Mouse (Mus musculus): Measurements from ENCODE around the gene Fam217b. TPM values are rescaled to one million over a fixed set of nuclear protein-coding genes. Genes with fewer than 3 reads are reported as not detected.

The Fam217b gene
- total RNA-seq (2018; cell fraction: chromatin; rRNA removed) = 1 to 10 TPM in 15 of 26 experiments, under 1 TPM in 11; 0.22 to 3.9 (median 1.1) TPM
- total RNA-seq (2018; cell fraction: cytosol; rRNA removed) = 1 to 10 TPM; 1.1 to 4.9 (median 2.6) TPM
- total RNA-seq (2018; cell fraction: nucleus; rRNA removed) = 1 to 10 TPM in 20 of 26 experiments, under 1 TPM in 6; 0.65 to 6.4 (median 1.4) TPM
- 2.4 to 6.4 TPM (median 2.8 TPM) in 3 replicates for polyA plus RNA-seq (2018)

GRCm38 (mm10) chr2:178414261-178415149 lies at the start of gene Fam217b, which contains the start of gene Ppp1r3d:
Gene Fam217b, plus strand, starts transcription at chr2:178414524.
Gene Ppp1r3d, minus strand, starts transcription at chr2:178414472.
- no peaks in the 10 kb centered on the region for H3K36me3 ChIP-seq (ENCODE audit: inconsistent target)

GRCm38 (mm10) chr2:178407053-178407815 lies 7.1 kb upstream of the Fam217b start, which contains the start of gene Sycp2:
Gene Sycp2, minus strand, starts transcription at chr2:178407685.
- no peaks in the 10 kb centered on the region for H3K79me2 ChIP-seq (ENCODE audit: inconsistent target)
- 91% methylated on average over 45 of the region's 52 CpGs for WGBS (ENCODE audit: missing documents)
- H3K27ac ChIP-seq = no peak within 1 kb of the TSS
- H3K4me3 ChIP-seq (ENCODE audit: inconsistent target) = no peak within 1 kb of the TSS
- H3K36me3 ChIP-seq (ENCODE audit: inconsistent target) = no peaks in the 10 kb centered on the region

More at GRCm38 (mm10) chr2:178414261-178415149, at the start of gene Fam217b, which contains the start of gene Ppp1r3d:
- Histone ChIP-seq H3K4me3 (ENCODE audit: inconsistent target) (peak within 1 kb of the TSS; percentile 10; the same call in 1 of the 2 replicates), H3K27ac (no peak within 1 kb of the TSS), H3K79me2 (ENCODE audit: inconsistent target) (no peaks in the 10 kb centered on the region)
- under 1% methylated on average over 69 of the region's 74 CpGs for WGBS (ENCODE audit: missing documents)

DNA sequence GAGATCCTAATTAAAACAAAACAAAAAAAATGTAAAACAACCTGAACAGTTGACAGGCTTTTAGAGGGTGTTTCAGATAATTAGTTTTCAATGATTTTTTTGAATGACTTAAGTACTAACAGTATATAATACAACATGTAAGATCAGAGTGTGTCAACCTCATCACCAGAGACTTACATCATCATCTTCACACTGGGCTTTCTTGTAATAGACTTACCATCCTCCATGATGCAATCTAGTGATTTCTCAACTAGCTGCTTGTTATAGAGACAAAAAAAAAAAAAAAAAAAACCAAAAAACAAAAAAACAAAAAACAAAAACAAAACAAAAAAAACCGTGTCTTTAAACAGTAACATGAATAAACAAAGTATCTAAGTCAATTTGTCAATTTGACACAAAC lies 5.3 kb upstream of the Fam217b start:
- no peak overlapping the region for H3K27ac ChIP-seq
- H3K4me3 ChIP-seq (ENCODE audit: inconsistent target) = no peak overlapping the region
- H3K36me3 ChIP-seq (ENCODE audit: inconsistent target) = no peaks in the 10 kb centered on the region
- WGBS (ENCODE audit: missing documents) = 20% methylated on average over 1 of the region's 1 CpGs
- no peaks in the 10 kb centered on the region for H3K79me2 ChIP-seq (ENCODE audit: inconsistent target)

DNA sequence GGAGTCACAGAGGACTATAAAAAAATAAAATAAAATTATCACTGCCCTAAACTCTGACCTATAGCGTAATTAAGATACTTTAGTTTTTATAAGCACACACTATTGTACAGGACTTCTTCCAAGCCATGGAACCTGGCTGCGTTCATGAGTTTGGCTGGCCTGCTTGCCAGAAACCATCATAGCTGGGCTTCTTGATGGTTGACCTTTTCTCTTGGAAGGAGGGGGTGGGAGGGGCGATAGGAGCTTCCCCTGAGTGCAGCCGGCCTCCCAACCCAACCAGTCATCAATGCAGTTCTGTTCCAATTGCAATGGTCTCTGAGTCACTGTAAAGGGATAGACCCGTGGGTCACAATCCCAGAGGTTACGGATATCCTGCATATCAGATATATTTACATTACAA lies 4.0 kb upstream of the Fam217b start:
- H3K36me3 ChIP-seq (ENCODE audit: inconsistent target) = no peaks in the 10 kb centered on the region
- no peak overlapping the region for H3K27ac ChIP-seq
- 89% methylated on average over 5 of the region's 6 CpGs for WGBS (ENCODE audit: missing documents)
- H3K4me3 ChIP-seq (ENCODE audit: inconsistent target) = no peak overlapping the region
- H3K79me2 ChIP-seq (ENCODE audit: inconsistent target) = no peaks in the 10 kb centered on the region

DNA sequence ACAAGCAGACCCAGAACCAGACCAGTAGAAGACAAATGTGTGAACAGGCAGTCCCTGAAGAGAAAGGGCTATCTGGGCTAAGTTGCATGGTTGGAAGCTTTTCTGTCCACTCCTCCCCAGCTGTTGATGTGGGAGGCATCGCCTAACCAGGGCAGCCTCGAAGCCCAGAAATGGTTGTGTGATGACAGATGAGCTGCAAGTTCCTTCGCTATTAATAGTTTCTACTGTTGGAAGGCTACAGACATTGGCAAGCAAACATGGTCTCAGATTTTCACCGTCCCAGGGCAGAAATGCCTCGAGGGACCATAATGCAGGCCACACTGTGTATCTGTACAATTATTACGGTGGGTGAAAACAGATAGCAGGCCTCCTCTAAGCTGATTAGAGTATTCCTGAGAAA lies 1.7 kb upstream of the Fam217b start:
- 84% methylated on average over 6 of the region's 6 CpGs for WGBS (ENCODE audit: missing documents)
- no peaks in the 10 kb centered on the region for H3K36me3 ChIP-seq (ENCODE audit: inconsistent target)
- H3K79me2 ChIP-seq (ENCODE audit: inconsistent target) = no peaks in the 10 kb centered on the region
- H3K4me3 ChIP-seq (ENCODE audit: inconsistent target) = no peak overlapping the region
- H3K27ac ChIP-seq = no peak overlapping the region

DNA sequence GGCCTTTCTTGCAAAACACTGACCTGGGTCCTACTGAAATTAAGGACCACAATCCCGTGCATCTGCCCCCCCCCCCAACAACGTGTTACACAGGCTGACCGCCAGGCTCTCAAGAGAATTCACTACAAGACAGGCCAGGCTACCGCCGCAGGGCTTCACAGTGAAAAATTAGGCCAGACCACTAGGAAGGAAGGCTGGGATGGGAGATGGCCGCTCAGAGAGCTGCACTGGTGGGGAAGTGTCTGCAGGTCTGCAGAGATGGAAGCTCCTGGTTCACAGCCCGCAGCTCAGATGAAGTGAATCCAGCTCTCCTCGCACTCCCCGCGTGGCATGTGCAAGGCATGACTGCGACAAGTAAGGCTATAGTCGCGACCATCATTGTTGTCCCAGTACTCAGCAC lies 1.2 kb upstream of the Fam217b start:
- no peak overlapping the region for H3K4me3 ChIP-seq (ENCODE audit: inconsistent target)
- 90% methylated on average over 13 of the region's 13 CpGs for WGBS (ENCODE audit: missing documents)

GRCm38 (mm10) chr2:178413481-178414260 lies 653 bp upstream of the Fam217b start:
- no peaks in the 10 kb centered on the region for H3K36me3 ChIP-seq (ENCODE audit: inconsistent target)
- no peaks in the 10 kb centered on the region for H3K79me2 ChIP-seq (ENCODE audit: inconsistent target)
- no peak overlapping the region for H3K27ac ChIP-seq
- no peak overlapping the region; the same call in 1 of the 2 replicates for H3K4me3 ChIP-seq (ENCODE audit: inconsistent target)
- 25% methylated on average over 75 of the region's 75 CpGs for WGBS (ENCODE audit: missing documents)

More for the DNA sequence above, 1.2 kb upstream of the Fam217b start:
- Histone ChIP-seq H3K79me2 (ENCODE audit: inconsistent target) (no peaks in the 10 kb centered on the region), H3K27ac (no peak overlapping the region), H3K36me3 (ENCODE audit: inconsistent target) (no peaks in the 10 kb centered on the region)

- H3K4me3 ChIP-seq (ENCODE audit: inconsistent target) = peak overlapping the region; percentile 10; the same call in 1 of the 2 replicates
These were observed 775 bp downstream of the Fam217b start for GRCm38 (mm10) chr2:178415150-178415448.

DNA sequence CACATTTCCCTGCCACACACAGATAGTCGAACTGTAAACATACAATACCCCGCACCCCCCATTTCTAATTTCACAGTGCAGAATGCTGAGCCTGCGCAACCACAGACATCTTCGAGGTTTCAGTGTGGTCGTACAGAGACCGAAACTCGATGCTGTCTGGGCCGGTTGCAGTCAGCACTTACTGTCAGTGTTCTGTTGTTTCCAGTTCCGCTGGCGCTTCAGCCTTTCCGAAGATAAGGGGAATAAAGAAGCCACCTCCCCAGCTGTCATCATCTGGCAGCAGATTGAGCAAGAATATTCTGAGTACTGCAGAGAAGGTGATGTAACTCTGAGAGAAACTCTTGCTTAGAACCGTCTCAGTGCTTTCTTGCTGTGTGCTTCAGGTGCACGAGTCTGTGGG lies 2.1 kb downstream of the Fam217b start:
- WGBS (ENCODE audit: missing documents) = 11% methylated on average over 13 of the region's 13 CpGs
- H3K36me3 ChIP-seq (ENCODE audit: inconsistent target) = no peaks in the 10 kb centered on the region
- no peaks in the 10 kb centered on the region for H3K79me2 ChIP-seq (ENCODE audit: inconsistent target)
- H3K4me3 ChIP-seq (ENCODE audit: inconsistent target) = no peak overlapping the region
- no peak overlapping the region for H3K27ac ChIP-seq

More at GRCm38 (mm10) chr2:178415150-178415448, 775 bp downstream of the Fam217b start:
- no peaks in the 10 kb centered on the region for H3K36me3 ChIP-seq (ENCODE audit: inconsistent target)
- WGBS (ENCODE audit: missing documents) = 42% methylated on average over 3 of the region's 3 CpGs
- no peak overlapping the region for H3K27ac ChIP-seq
- no peaks in the 10 kb centered on the region for H3K79me2 ChIP-seq (ENCODE audit: inconsistent target)

GRCm38 (mm10) chr2:178416970-178417369 lies 2.6 kb downstream of the Fam217b start:
- 48% methylated on average over 3 of the region's 4 CpGs for WGBS (ENCODE audit: missing documents)
- Histone ChIP-seq H3K4me3 (ENCODE audit: inconsistent target) (no peak overlapping the region), H3K27ac (0 out of 2 replicates have a peak overlapping the region, but pooled peaks have one; percentile 5)

DNA sequence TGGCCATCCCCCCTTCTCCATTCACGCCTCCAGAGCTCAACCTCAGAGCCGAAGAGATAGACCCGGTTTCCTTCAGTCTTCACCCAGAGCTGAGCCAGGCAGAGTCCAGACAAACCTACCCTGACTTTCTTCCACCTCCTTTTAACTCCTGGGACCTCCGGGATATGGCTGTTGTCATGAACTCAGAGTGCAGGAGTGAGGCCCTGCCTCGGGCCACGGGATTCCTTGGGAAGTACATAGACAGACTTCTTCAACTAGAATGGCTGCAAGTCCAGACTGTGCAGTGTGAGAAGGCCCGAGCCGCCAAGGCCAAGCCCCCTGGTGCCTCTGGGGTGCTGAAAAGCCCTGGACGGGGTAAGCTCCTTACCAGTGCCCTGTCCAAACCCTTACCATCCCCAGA lies 6.3 kb downstream of the Fam217b start:
- 98% methylated on average over 9 of the region's 9 CpGs for WGBS (ENCODE audit: missing documents)
- H3K79me2 ChIP-seq (ENCODE audit: inconsistent target) = no peaks in the 10 kb centered on the region
- no peak overlapping the region for H3K27ac ChIP-seq
- H3K4me3 ChIP-seq (ENCODE audit: inconsistent target) = no peak overlapping the region
- H3K36me3 ChIP-seq (ENCODE audit: inconsistent target) = no peaks in the 10 kb centered on the region

More at GRCm38 (mm10) chr2:178416970-178417369, 2.6 kb downstream of the Fam217b start:
- no peaks in the 10 kb centered on the region for H3K36me3 ChIP-seq (ENCODE audit: inconsistent target)
- H3K79me2 ChIP-seq (ENCODE audit: inconsistent target) = no peaks in the 10 kb centered on the region

DNA sequence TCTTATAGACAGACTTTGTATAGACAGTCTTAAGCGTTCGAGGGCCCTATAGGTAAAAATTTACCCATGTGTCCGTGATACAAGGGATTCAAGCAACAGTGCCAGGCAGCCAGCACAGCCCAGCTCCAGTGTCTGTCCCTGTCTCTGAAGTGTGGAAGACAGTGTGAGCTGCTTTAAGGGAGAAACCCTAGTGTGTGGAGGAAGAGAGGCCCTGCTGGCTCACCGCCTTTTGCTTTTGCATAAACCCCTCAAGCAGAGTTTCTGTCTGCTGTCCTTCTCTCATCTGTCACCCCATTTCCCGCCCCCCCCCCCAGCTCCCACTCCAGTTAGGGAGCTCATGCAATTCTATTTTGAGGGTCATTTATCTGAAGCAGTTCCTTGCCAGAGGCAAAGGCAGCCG lies 7.3 kb downstream of the Fam217b start:
- 94% methylated on average over 6 of the region's 6 CpGs for WGBS (ENCODE audit: missing documents)
- Histone ChIP-seq H3K36me3 (ENCODE audit: inconsistent target) (no peaks in the 10 kb centered on the region), H3K27ac (no peak overlapping the region), H3K4me3 (ENCODE audit: inconsistent target) (no peak overlapping the region), H3K79me2 (ENCODE audit: inconsistent target) (no peaks in the 10 kb centered on the region)

- Histone ChIP-seq H3K36me3 (ENCODE audit: inconsistent target) (no peaks in the 10 kb centered on the region), H3K4me3 (ENCODE audit: inconsistent target) (no peak overlapping the region)
These were observed 7.9 kb downstream of the Fam217b start for GRCm38 (mm10) chr2:178422186-178422585.

DNA sequence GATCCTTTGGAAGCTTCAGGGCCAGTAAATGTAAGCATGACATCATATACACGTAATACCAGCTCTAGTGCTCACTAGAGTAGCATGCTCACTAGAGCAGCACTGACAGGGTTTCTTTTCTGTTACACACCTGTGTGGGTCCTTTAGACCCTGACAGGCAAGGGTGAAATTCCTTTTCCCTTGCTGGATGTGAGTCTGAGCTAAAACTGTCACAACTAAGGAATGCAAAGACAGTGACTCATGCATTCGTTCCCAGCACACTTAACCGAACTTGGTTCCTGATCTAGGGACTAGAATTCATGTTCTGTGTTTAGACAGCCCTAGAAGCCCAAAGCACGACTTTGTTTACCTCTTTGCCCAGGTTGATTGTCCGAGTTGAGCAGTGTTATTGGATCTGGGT lies 8.9 kb downstream of the Fam217b start:
- H3K4me3 ChIP-seq (ENCODE audit: inconsistent target) = no peak overlapping the region
- 86% methylated on average over 5 of the region's 5 CpGs for WGBS (ENCODE audit: missing documents)
- H3K27ac ChIP-seq = no peak overlapping the region
- H3K36me3 ChIP-seq (ENCODE audit: inconsistent target) = no peaks in the 10 kb centered on the region
- H3K79me2 ChIP-seq (ENCODE audit: inconsistent target) = no peaks in the 10 kb centered on the region

More at GRCm38 (mm10) chr2:178422186-178422585, 7.9 kb downstream of the Fam217b start:
- WGBS (ENCODE audit: missing documents) = 97% methylated on average over 2 of the region's 3 CpGs
- no peaks in the 10 kb centered on the region for H3K79me2 ChIP-seq (ENCODE audit: inconsistent target)
- H3K27ac ChIP-seq = no peak overlapping the region

All from macrophage (primary cell).